Mouse (Mus musculus) kidney, adult 2 months (tissue): ENCODE measurements around the gene Gdpd5.

Source experiments
- CTCF ChIP-seq: fragments of 200-500 bp; conservative IDR thresholded peaks from 2 replicates; pipeline ENCODE4 v1.5.1; 2011; ENCODE audit warnings: low read depth, mild to moderate bottlenecking, control low read depth, low read length, moderate library complexity, mixed read lengths; ENCODE audit not compliant: insufficient read depth, insufficient read length
- POLR2A ChIP-seq: fragments of 200-500 bp; IDR thresholded peaks from one replicate; pipeline ENCODE4 v1.6.1; 2011; ENCODE audit warnings: low read depth, low read length, control low read depth

DNA sequence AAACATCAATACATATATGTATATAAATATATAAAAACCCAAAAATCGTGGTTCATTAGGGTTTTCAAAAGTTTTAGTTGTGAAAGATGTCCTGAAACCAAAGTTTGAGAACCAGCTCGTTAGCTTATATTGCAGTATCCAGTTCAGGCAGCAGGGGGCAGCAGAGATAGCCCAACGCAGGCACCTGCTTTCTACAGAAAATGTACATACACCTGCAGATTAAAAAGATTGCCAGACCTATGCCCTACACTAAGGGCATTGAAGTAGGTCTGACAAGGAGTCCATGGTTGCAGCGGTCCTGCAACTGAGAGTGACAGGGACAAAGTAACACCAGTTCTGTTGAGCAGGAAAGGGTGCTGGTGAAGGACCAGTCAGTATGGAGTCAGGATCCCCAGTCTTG is 5.8 kb upstream of the Gdpd5 start:
- TF ChIP-seq CTCF (peak; percentile 86), POLR2A (no peak)
